Mouse (Mus musculus): Measurements from ENCODE around the gene Umad1. TPM values are rescaled to one million over a fixed set of nuclear protein-coding genes. Genes with fewer than 3 reads are reported as not detected.

The Umad1 gene
- 15.7 and 19.9 TPM in 2 replicates for polyA plus RNA-seq (2015; fragmentation: Nextera tagmentation; extraction: Ambion mirVana)

GRCm38 (mm10) chr6:8259004-8259666 is at the start of gene Umad1, which contains the start of the genes Rpa3 and Gm45062:
Gene Umad1 (plus strand): TSS chr6:8259288.
Gene Rpa3 (minus strand): TSS chr6:8259173.
Gene Gm45062 (plus strand): TSS chr6:8259450.
- Histone ChIP-seq H3K27me3 (no peaks in the 10 kb centered on the region), H3K9me3 (replicated peaks) (no peaks in the 10 kb centered on the region), H3K4me1 (replicated peaks) (peaks cover 20% of the 10 kb centered on the region), H3K4me2 (peak within 1 kb of the TSS; percentile 93), H3K27ac (peak within 1 kb of the TSS; percentile 80), H3K36me3 (peaks cover 10% of the 10 kb centered on the region), H3K4me3 (replicated peaks) (peak within 1 kb of the TSS; percentile 88), H3K9ac (peak within 1 kb of the TSS; percentile 92)
- WGBS (ENCODE audit: insufficient replicate concordance), result under 1% methylated on average over 61 of the region's 64 CpGs
- ATAC-seq (ENCODE audit: low read depth) (peak; percentile 100), DNase-seq (peak; percentile 97)

GRCm38 (mm10) chr6:8209866-8210186 is 49.3 kb upstream of the Umad1 start:
- H3K9ac ChIP-seq, result peak overlapping the region; percentile 93
- no peaks in the 10 kb centered on the region for H3K9me3 ChIP-seq (replicated peaks)
- ATAC-seq (ENCODE audit: low read depth), result no peak
- peaks cover 6% of the 10 kb centered on the region for H3K36me3 ChIP-seq
- no peaks in the 10 kb centered on the region for H3K27me3 ChIP-seq
- H3K27ac ChIP-seq, result peak overlapping the region; percentile 87
- 7% methylated on average over 10 of the region's 10 CpGs for WGBS (ENCODE audit: insufficient replicate concordance)
- peaks cover 13% of the 10 kb centered on the region for H3K4me1 ChIP-seq (replicated peaks)
- H3K4me3 ChIP-seq (replicated peaks), result peak overlapping the region; percentile 87
- peak overlapping the region; percentile 77 for H3K4me2 ChIP-seq
- DNase-seq, result no peak

- 60% methylated on average over 3 of the region's 3 CpGs for WGBS (ENCODE audit: insufficient replicate concordance)
- Histone ChIP-seq H3K27me3 (no peaks in the 10 kb centered on the region), H3K4me3 (replicated peaks) (peak overlapping the region; percentile 87), H3K4me2 (peak overlapping the region; percentile 77), H3K36me3 (peaks cover 14% of the 10 kb centered on the region), H3K4me1 (replicated peaks) (peaks cover 13% of the 10 kb centered on the region), H3K9ac (peak overlapping the region; percentile 93), H3K27ac (no peak overlapping the region), H3K9me3 (replicated peaks) (no peaks in the 10 kb centered on the region)
- DNase-seq (no peak), ATAC-seq (ENCODE audit: low read depth) (no peak)
Observed at GRCm38 (mm10) chr6:8210661-8211060, 48.4 kb upstream of the Umad1 start.

- H3K4me3 ChIP-seq (replicated peaks), result no peak overlapping the region
- ATAC-seq (ENCODE audit: low read depth) (no peak), DNase-seq (no peak)
- no peaks in the 10 kb centered on the region for H3K4me1 ChIP-seq (replicated peaks)
- H3K27ac ChIP-seq, result no peak overlapping the region
- H3K9ac ChIP-seq, result no peak overlapping the region
- H3K36me3 ChIP-seq, result peaks cover 51% of the 10 kb centered on the region
- H3K4me2 ChIP-seq, result no peak overlapping the region
- WGBS (ENCODE audit: insufficient replicate concordance), result 74% methylated on average over 3 of the region's 3 CpGs
- H3K9me3 ChIP-seq (replicated peaks), result no peaks in the 10 kb centered on the region
- H3K27me3 ChIP-seq, result no peaks in the 10 kb centered on the region
Observed at GRCm38 (mm10) chr6:8227035-8227434, 32.1 kb upstream of the Umad1 start.

- Histone ChIP-seq H3K27me3 (no peaks in the 10 kb centered on the region), H3K27ac (no peak overlapping the region), H3K4me3 (replicated peaks) (no peak overlapping the region), H3K9ac (no peak overlapping the region), H3K9me3 (replicated peaks) (no peaks in the 10 kb centered on the region), H3K4me1 (replicated peaks) (no peaks in the 10 kb centered on the region), H3K36me3 (peaks cover 61% of the 10 kb centered on the region), H3K4me2 (no peak overlapping the region)
- ATAC-seq (ENCODE audit: low read depth) (no peak), DNase-seq (no peak)
- 77% methylated on average over 3 of the region's 3 CpGs for WGBS (ENCODE audit: insufficient replicate concordance)
Observed at GRCm38 (mm10) chr6:8228596-8228995, 30.5 kb upstream of the Umad1 start.

GRCm38 (mm10) chr6:8258316-8258715 is 772 bp upstream of the Umad1 start:
- ATAC-seq (ENCODE audit: low read depth) (no peak), DNase-seq (no peak)
- Histone ChIP-seq H3K9me3 (replicated peaks) (no peaks in the 10 kb centered on the region), H3K27ac (peak overlapping the region; percentile 80), H3K4me1 (replicated peaks) (peaks cover 20% of the 10 kb centered on the region), H3K4me2 (peak overlapping the region; percentile 79), H3K36me3 (peaks cover 14% of the 10 kb centered on the region), H3K9ac (peak overlapping the region; percentile 90), H3K4me3 (replicated peaks) (peak overlapping the region; percentile 88), H3K27me3 (no peaks in the 10 kb centered on the region)
- 5% methylated on average over 6 of the region's 6 CpGs for WGBS (ENCODE audit: insufficient replicate concordance)

- H3K27ac ChIP-seq, result peak overlapping the region; percentile 80
- no peaks in the 10 kb centered on the region for H3K27me3 ChIP-seq
- H3K4me2 ChIP-seq, result peak overlapping the region; percentile 93
- DNase-seq (no peak), ATAC-seq (ENCODE audit: low read depth) (peak; percentile 6; the same call in 1 of the 2 replicates)
- peak overlapping the region; percentile 92 for H3K9ac ChIP-seq
- under 1% methylated on average over 8 of the region's 8 CpGs for WGBS (ENCODE audit: insufficient replicate concordance)
- no peaks in the 10 kb centered on the region for H3K9me3 ChIP-seq (replicated peaks)
- peak overlapping the region; percentile 88 for H3K4me3 ChIP-seq (replicated peaks)
- peaks cover 20% of the 10 kb centered on the region for H3K4me1 ChIP-seq (replicated peaks)
- H3K36me3 ChIP-seq, result peaks cover 7% of the 10 kb centered on the region
Observed at GRCm38 (mm10) chr6:8259667-8260044, 568 bp downstream of the Umad1 start.

GRCm38 (mm10) chr6:8271047-8271446 is 12.0 kb downstream of the Umad1 start:
- DNase-seq (no peak), ATAC-seq (ENCODE audit: low read depth) (peak; percentile 66)
- H3K4me2 ChIP-seq, result no peak overlapping the region
- WGBS (ENCODE audit: insufficient replicate concordance), result 75% methylated on average over 3 of the region's 3 CpGs
- no peak overlapping the region for H3K4me3 ChIP-seq (replicated peaks)
- H3K4me1 ChIP-seq (replicated peaks), result no peaks in the 10 kb centered on the region
- no peaks in the 10 kb centered on the region for H3K27me3 ChIP-seq
- no peak overlapping the region for H3K27ac ChIP-seq
- 0 out of 2 replicates have a peak, but pooled peaks cover 4% of the 10 kb centered on the region for H3K36me3 ChIP-seq
- no peak overlapping the region for H3K9ac ChIP-seq
- no peaks in the 10 kb centered on the region for H3K9me3 ChIP-seq (replicated peaks)

GRCm38 (mm10) chr6:8274387-8275054 is 15.4 kb downstream of the Umad1 start:
- no peak overlapping the region for H3K9ac ChIP-seq
- no peak overlapping the region for H3K4me2 ChIP-seq
- 0 out of 2 replicates have a peak, but pooled peaks cover 4% of the 10 kb centered on the region for H3K36me3 ChIP-seq
- no peaks in the 10 kb centered on the region for H3K9me3 ChIP-seq (replicated peaks)
- WGBS (ENCODE audit: insufficient replicate concordance), result 40% methylated on average over 6 of the region's 6 CpGs
- H3K27ac ChIP-seq, result no peak overlapping the region
- no peaks in the 10 kb centered on the region for H3K27me3 ChIP-seq
- ATAC-seq (ENCODE audit: low read depth) (peak; percentile 44; the same call in 1 of the 2 replicates), DNase-seq (peak; percentile 37)
- no peak overlapping the region for H3K4me3 ChIP-seq (replicated peaks)
- H3K4me1 ChIP-seq (replicated peaks), result peaks cover 3% of the 10 kb centered on the region

- Histone ChIP-seq H3K36me3 (0 out of 2 replicates have a peak, but pooled peaks cover 4% of the 10 kb centered on the region), H3K27ac (no peak overlapping the region), H3K4me1 (replicated peaks) (peaks cover 3% of the 10 kb centered on the region), H3K9me3 (replicated peaks) (no peaks in the 10 kb centered on the region), H3K9ac (no peak overlapping the region), H3K4me2 (no peak overlapping the region), H3K27me3 (no peaks in the 10 kb centered on the region), H3K4me3 (replicated peaks) (no peak overlapping the region)
- DNase-seq, result peak; percentile 67
- ATAC-seq (ENCODE audit: low read depth), result no peak
- WGBS (ENCODE audit: insufficient replicate concordance), result 7% methylated on average over 1 of the region's 1 CpGs
Observed at GRCm38 (mm10) chr6:8275098-8275497, 16.0 kb downstream of the Umad1 start.

GRCm38 (mm10) chr6:8276431-8276830 is 17.3 kb downstream of the Umad1 start:
- Histone ChIP-seq H3K36me3 (no peaks in the 10 kb centered on the region), H3K27me3 (no peaks in the 10 kb centered on the region), H3K4me2 (no peak overlapping the region), H3K4me3 (replicated peaks) (no peak overlapping the region), H3K4me1 (replicated peaks) (peaks cover 3% of the 10 kb centered on the region), H3K9me3 (replicated peaks) (no peaks in the 10 kb centered on the region), H3K27ac (no peak overlapping the region), H3K9ac (no peak overlapping the region)
- no peak for DNase-seq
- ATAC-seq (ENCODE audit: low read depth), result peak; percentile 48; the same call in 1 of the 2 replicates
- WGBS (ENCODE audit: insufficient replicate concordance), result 30% methylated on average over 4 of the region's 4 CpGs

Measured in liver, embryonic 13.5 days (tissue).